Mouse (Mus musculus): ENCODE data around the gene Ctsc.

Ctsc gene

DNA sequence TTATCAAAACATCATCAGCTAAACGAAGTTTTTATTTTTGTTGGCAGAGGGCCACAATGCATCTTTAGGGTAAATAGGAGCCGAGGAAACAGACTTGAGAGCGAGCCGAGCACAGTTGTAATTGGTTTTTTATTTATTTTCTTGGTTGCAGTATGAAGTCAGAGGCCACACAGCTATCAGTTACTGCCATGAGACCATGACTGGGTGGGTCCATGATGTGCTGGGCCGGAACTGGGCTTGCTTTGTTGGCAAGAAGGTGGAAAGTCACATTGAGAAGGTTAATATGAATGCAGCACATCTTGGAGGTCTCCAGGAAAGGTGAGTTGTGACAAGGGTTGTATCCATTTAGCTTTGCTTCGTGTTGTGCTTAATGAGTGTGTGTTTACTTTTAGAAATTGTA lies 19.0 kb downstream of the Ctsc start:
- no peak for DNase-seq (ENCODE audit: low spot score)

DNA sequence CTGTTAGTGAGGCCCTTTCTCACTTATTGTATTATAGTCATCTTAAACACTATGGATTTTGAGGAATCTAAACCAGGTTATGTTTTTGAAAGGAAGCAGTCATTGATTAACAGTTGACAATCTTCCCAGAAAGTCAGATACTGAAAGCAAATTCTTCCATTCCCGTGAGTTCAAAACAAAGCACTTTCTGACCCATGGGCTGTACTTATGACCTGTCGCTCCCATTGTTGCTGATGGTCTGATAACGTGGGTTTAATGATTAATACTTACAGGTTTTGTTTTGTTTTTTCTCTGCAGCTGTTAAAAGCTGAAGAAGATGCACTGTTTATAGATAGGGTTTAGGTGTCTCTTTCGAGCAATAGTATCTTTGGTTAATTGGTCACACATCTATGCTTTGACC lies 27.9 kb downstream of the Ctsc start:
- DNase-seq (ENCODE audit: low spot score) = no peak

DNA sequence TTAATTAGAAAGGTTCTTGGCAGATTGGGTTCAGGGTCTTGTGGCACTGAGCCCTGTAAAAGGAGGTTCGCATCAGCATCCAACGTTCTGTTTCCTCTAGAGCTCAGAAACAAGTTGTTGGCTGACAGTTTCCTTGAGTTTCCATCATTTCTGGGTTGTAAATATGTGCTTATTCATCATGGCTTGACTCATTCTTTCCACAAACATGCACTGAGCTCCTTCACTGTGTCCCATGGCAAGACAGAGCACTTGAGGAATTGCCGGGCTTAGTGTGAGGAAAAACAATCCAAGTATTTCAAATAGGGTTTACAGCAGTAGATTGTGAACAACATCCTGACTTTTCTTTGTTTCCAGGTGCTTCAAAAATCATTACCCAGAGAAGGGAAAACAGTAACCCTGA lies 28.8 kb downstream of the Ctsc start:
- DNase-seq (ENCODE audit: low spot score) = no peak

DNA sequence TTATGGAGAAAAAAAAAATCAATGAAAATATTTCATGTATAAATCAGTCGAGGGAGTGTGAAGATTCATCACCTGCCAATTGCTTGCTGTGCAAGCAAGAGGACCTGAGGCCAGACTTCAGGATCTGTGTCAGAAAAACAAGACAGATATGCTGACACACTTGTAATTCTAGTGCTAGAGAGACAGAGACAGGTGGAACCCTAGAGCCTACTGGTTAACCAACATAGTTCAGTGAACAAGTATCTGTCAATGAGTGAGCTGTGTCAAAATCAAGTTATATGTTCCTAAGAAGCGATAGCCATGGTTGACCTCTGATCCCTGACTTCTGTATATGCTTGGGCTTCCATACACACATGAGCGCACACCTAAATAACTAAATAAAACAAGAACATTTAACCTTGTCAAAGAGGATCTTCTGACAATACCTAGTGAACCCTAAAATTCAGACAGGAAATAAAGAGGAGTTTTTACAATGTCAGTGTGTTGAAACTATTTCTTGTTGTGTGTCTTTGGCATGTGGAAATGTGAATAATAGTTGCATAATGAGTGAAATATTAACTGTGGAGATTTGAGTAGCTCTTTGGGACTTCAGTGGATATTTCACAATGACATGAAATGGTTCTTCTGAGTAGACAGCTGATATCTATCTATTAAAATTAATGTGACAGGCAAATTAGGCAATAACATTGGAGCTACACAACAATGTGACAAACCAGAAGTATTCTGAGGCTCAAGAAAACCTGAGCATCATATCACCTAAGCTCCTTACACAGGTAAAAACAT lies 32.7 kb downstream of the Ctsc start:
- no peak for DNase-seq (ENCODE audit: low spot score)

DNA sequence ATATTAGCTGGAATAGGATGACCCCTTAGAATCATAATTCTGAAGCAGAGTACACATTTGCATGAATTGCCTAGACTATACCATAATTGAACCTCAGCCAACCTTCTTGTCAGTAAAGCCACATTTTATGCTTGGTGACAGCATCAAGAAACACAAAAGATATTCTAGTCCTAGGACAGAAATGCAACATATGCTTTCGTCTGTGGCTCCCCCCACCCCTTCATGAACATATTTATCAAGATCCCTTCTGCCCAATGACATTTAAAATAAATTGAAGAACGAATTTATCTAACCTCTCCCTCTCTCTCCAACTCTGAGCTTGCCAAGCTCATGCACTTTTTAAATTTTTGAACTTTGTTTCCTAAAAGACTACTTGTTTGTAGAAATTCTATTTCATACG lies 38.5 kb downstream of the Ctsc start:
- DNase-seq (ENCODE audit: low spot score) = no peak

DNA sequence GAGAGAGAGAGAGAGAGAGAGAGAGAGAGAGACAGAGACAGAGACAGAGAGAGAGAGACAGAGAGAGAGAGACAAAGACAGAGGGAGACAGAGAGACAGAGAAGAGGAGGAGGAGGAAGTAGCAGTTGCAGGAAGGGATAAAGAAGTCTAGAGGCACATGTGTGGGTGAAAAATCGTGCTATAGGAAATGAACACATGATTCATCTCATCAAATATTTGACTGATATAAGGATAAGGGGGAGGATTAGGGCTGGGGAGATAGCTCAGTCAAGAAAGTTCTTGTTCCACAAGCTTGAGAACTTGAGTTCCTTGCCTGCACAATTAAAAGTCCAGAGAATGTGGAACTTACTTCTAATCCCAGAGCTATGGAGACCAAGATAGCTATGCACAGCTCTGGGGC lies 40.6 kb downstream of the Ctsc start:
- DNase-seq (ENCODE audit: low spot score) = no peak

DNA sequence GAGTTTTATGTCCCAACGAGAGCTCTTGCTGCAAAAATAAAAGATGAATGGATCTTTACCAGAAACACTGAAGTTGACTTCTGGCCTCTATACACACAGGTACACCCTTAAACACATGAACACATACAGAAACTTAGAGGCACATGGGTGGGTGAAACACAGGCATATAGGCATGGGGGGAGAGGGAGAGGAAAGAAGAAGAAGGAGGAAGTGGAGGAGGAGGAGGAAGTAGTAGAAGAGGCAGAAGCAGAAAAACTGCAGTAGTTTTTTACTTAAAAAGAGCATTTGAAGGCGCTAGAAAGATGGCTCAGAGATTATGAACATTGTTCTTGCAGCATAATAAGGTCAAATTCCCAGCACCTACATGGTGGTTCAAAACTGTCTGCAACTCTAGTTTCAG lies 41.0 kb downstream of the Ctsc start:
- DNase-seq (ENCODE audit: low spot score) = no peak

DNA sequence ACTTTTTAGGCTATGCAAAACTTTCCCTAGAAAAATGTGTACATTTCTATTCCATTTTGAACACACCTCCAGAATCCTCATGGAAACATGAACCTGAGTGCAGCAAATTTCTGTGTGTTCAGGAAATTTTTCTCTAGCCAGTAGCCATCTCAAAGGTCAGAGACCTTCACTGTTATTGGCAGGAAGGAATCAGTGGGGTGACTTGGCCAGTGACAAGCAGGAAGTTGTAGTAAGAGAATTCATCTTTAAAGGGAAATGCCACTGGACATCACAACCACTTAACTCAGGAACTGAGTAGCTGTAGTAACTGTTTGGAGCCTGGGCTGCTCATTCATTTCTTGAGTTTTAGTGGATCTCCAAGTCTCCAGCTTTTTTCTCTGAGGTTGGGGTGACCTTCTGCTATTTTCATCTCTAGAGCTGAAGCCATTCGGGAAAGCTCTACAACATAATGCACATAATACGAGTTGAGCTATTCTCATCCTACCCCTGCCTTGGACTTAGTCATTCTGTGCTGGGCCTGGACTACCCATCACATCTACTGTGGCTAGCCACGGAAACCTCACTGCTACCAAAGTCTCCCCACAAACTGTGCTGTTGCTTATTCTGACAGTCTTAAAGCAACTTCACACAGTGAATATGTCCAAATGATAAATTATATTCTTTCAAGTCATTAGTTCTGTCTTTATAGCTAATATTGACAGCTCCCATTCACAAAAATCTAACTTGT lies 41.7 kb downstream of the Ctsc start:
- no peak for DNase-seq (ENCODE audit: low spot score)

DNA sequence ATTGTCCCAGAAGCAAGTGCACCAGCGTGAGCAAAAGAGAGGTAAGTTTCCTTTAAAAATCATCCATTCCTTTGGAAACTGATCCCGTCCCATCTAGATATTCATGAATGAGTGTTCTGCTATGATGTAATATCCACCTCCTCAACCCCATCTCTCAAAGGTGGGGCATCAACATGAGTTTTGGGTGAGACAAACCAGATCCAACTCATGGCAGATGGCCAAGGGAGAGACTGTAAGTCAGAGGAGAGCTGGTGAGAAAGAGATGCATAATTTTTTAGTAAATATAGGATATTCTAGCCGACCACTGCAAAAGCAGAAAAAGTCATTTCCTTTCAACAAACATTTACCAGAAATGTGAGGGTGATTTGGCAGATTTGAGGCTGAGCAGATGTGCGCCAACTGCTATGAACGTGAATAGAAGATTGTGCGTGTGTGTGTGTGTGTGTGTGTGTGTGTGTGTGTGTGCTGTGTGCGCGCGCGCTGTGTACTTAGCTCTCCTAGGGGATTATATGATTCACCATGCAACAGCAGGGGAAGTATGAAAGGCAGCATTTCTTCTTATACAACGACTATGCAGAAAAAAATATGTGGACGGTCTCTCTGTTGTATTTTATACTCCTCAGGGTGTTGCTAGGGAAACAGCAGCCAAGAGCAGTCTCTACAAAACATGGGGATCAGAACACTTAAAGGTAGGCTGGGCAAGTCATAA lies 42.9 kb downstream of the Ctsc start:
- DNase-seq (ENCODE audit: low spot score) = no peak

DNA sequence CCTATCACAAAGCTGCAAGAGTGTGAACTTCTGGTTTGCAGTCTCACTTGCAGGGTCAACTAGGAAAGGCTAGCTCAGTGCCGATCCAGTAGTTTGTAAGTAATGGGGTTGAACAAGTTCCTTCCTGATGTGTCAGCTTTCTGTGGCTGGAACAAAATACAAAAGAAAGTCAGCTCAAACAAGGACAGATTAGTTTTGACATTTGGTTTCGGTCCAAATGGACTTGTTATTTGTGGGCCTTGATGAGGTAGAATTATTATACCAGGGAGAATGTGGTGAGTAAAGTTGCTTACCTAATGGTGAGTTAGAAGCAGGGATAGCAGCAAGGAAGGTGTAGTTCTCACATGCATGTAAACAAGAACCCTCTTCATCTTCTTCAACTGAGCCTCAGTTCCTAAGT lies 44.5 kb downstream of the Ctsc start:
- DNase-seq (ENCODE audit: low spot score) = no peak

DNA sequence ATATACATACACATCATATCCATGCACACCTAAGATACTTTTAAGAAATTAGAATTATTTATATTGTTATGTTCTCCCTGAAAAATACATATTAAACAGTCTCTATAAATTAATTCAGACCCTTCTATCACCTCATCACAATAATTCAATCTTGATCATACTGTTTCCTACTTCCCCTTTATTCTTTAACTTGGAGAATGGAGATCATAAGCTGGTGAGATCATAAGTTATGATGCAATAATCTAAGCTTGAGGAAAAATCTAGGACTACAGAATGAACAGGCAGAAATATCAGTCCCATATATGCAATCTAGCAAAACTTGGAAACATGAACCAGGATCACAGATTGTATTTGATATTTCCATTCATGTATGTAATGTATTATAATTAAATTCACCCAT lies 49.6 kb downstream of the Ctsc start:
- no peak for DNase-seq (ENCODE audit: low spot score)

DNA sequence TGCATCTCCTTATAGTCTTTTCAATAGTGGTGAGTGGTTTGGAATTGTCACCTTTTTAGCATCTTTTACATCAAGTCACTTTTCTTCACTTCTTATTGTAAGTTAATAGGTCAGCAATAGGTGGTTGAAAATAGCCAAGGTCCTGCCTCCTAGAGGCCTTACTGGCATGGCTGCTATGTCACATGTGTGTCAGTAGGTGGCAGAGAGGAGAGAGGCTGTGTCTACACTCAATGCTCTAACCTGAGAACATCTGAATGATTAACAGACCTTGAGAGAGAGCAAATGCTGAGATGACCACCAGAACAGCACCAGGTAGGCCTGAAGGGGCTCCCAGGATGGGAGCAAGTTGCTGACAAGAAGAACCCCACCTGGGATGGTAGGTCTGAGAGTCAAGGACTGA lies 65.9 kb downstream of the Ctsc start:
- no peak for DNase-seq (ENCODE audit: low spot score)

DNA sequence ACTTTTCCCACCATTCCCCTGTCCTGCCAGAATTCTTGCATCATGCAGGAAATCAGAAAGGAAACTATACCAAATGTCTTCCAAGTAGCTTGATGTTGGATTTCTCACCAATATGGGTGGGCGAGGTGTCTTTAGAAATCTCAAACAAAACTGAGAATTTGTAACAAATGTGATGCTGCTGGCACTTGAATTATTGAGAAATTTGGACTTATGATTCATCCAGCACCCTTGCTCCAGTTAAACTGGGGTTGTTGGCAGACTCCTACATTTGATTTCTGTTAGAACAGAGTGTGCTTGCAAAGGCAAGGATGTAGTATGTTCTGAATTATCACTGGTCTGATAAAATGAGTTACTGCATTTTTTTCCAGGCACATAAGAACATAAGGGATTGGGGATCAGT lies 68.2 kb downstream of the Ctsc start:
- DNase-seq (ENCODE audit: low spot score) = no peak

DNA sequence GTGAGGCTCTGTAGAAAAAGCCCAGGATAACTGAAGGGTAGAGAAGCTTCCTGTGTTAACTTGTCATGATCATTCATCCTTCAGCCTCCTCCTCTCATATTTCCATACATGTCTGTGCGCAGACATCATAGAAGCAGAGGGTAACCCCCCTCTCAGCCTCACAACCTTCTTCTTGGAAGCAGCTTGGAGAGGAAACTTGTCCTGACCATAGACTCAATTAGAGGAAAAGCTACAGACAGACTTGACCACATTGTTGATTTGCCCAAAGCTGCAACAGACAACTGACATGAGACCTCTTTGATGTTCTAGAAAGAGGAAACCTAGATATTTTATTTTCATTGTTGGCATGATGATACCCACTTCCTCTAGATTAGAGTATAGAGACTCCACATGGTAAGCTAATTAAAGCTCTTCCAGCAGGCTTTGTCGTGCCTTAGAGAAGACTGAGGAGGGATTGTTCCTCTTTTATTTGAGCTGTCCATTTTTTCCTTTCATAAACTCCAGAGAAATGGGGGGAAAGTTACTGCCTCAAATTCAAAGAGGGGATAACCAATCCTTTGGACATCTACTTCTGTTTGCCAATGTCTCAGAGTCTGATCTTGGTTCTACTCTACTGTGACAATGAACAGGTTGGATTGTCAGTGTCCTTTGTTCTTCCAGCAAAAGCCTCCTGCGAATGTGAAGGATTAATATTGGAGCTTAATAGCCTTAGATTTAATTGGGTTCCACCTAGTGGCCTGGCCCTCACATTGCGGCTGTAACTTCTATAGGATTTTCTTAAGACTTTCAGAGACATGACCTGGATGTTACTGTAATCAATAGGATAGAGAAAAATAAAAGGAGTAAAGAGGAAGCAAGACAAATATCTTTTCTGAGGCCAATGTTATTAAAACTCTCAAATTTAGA lies 79.2 kb downstream of the Ctsc start:
- no peak for DNase-seq (ENCODE audit: low spot score)

DNA sequence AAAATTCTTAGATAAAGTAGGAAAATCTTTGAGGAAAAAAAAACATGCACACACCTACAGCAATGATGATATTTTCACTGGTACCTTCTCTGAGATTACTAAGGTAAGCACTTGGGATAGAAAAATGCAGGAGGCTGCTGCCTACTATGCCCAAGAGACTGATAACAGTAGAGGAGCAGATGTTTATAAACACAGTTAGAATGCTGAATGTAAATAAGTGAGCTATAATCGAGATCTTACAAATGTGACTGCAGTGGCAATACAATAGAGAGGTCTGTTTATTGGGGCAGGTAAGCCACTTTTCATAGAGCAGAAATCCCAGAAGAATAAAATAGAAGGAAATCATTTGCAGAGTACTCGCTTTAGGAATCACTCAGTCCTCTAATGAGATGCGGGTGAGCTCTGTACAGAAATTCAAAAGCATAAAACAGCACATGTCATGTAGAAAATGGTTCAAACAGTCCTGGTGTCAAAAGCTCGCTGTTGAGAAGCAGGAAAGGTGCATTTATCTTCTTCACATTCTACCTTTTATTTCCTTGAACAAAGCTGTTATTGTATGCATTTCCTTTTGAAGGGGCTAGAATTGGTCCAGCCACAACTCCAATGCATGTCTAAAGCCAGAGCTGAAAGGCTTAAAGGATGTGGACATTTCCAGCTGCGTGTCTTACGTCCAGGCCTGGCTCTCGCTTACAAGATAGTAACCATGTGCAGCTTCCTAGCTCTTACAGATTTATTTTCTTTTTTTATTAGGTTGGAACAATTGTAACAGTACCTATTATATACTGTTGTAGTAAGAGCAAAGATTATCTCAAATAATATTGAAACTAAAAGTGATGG lies 80.4 kb downstream of the Ctsc start:
- DNase-seq (ENCODE audit: low spot score) = no peak
